Mouse (Mus musculus): ENCODE measurements around the gene Tfdp2. TPM values are rescaled to one million over a fixed set of nuclear protein-coding genes. Genes with fewer than 3 reads are reported as not detected.

The Tfdp2 gene
- polyA plus RNA-seq, 1 experiment from 2014 or later = 51.4 TPM

- WGBS = 49% methylated on average over 5 of the region's 5 CpGs
- no peaks in the 10 kb centered on the region for H3K27me3 ChIP-seq (ENCODE audit: insufficient read depth, low read length)
- no peak overlapping the region for H3K9ac ChIP-seq (ENCODE audit: low read depth, low read length)
- H3K9me3 ChIP-seq (replicated peaks; ENCODE audit: low read length) = no peaks in the 10 kb centered on the region
- no peaks in the 10 kb centered on the region for H3K4me1 ChIP-seq (replicated peaks; ENCODE audit: insufficient read depth, low read length)
- no peaks in the 10 kb centered on the region for H3K36me3 ChIP-seq (ENCODE audit: insufficient read depth, low read length)
- no peak overlapping the region for H3K27ac ChIP-seq
- DNase-seq (ENCODE audit: low spot score) = no peak
- H3K4me3 ChIP-seq (replicated peaks; ENCODE audit: low read depth, low read length) = no peak overlapping the region
- no peak overlapping the region for H3K4me2 ChIP-seq (ENCODE audit: low read length)
- TF ChIP-seq CTCF (IDR thresholded peaks at IDR 0.05; ENCODE audit: low read depth) = no peak
- no peak for ATAC-seq (replicated peaks; ENCODE audit: low FRiP score, low read depth)
These were observed 173.7 kb downstream of the Tfdp2 start for GRCm38 (mm10) chr9:96369654-96370384.

GRCm38 (mm10) chr9:96371075-96371474 is 175.0 kb downstream of the Tfdp2 start:
- H3K9ac ChIP-seq (ENCODE audit: low read depth, low read length) = no peak overlapping the region
- H3K4me1 ChIP-seq (replicated peaks; ENCODE audit: insufficient read depth, low read length) = no peaks in the 10 kb centered on the region
- no peak overlapping the region for H3K4me2 ChIP-seq (ENCODE audit: low read length)
- no peaks in the 10 kb centered on the region for H3K27me3 ChIP-seq (ENCODE audit: insufficient read depth, low read length)
- DNase-seq (ENCODE audit: low spot score) (peak; percentile 54), ATAC-seq (replicated peaks; ENCODE audit: low FRiP score, low read depth) (no peak)
- TF ChIP-seq CTCF (IDR thresholded peaks at IDR 0.05; ENCODE audit: low read depth) = no peak
- 62% methylated on average over 5 of the region's 5 CpGs for WGBS
- H3K27ac ChIP-seq = no peak overlapping the region
- no peak overlapping the region for H3K4me3 ChIP-seq (replicated peaks; ENCODE audit: low read depth, low read length)
- H3K36me3 ChIP-seq (ENCODE audit: insufficient read depth, low read length) = no peaks in the 10 kb centered on the region
- H3K9me3 ChIP-seq (replicated peaks; ENCODE audit: low read length) = no peaks in the 10 kb centered on the region

Other genes starting within 250 kb of the Tfdp2 start
- 9.9 and 11.3 TPM in 2 replicates for gene Xrn1, start 241.5 kb upstream of the Tfdp2 start, polyA plus RNA-seq (2015; fragmentation: Nextera tagmentation; extraction: Ambion mirVana)
- 5.4 and 5.9 TPM in 2 replicates for gene Gk5, start 76.9 kb upstream of the Tfdp2 start, polyA plus RNA-seq (2015; fragmentation: Nextera tagmentation; extraction: Ambion mirVana)
- 182 and 197 TPM in 2 replicates for gene Atp1b3, start 168.2 kb downstream of the Tfdp2 start, polyA plus RNA-seq (2015; fragmentation: Nextera tagmentation; extraction: Ambion mirVana)

Data from kidney, postnatal 0 days (tissue).